Mouse (Mus musculus): ENCODE data around the gene Fshr. TPM values are rescaled to one million over a fixed set of nuclear protein-coding genes. Genes with fewer than 3 reads are reported as not detected.

Fshr gene
- total and polyA plus RNA-seq, 3 experiments = not detected

DNA sequence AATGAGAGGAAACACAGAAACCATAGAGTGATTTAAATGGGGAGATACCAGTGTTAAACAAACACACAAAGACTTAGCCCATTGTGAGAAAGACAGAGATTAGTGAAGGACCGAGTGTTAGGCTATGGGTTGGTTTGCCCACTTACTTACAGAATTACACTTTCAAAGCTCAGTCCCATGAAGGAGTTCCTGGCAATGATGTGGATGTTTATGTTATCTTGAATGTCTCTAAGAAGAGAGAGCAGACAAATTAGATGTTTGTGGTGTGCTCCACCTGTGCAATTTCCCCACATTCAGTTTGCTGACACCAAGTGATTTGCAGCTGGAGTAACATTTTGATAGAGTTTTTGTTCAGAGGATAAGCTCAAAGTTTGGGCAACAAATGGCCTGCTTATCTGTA is 191.4 kb downstream of the Fshr start:
- H3K79me2 ChIP-seq (ENCODE audit: control insufficient read depth, insufficient read depth, low read length, poor library complexity) = no peaks in the 10 kb centered on the region
- TF ChIP-seq MYC (IDR thresholded peaks at IDR 0.05; ENCODE audit: low read depth, low read length) (no peak), ELF1 (IDR thresholded peaks at IDR 0.05; ENCODE audit: low read depth, low read length) (no peak), CHD1 (IDR thresholded peaks at IDR 0.05; ENCODE audit: low read depth, low read length) (no peak), ZMIZ1 (IDR thresholded peaks at IDR 0.05; ENCODE audit: low read depth, low read length) (no peak)
- DNase-seq (ENCODE audit: low read depth, low spot score) = no peak
- no peaks in the 10 kb centered on the region for H3K4me1 ChIP-seq (ENCODE audit: control insufficient read depth in 1 of 2, insufficient read depth in 2 of 2, low read length in 2 of 2)
- H3K27me3 ChIP-seq (ENCODE audit: control insufficient read depth in 1 of 2, insufficient read depth in 2 of 2, low read length in 2 of 2) = no peaks in the 10 kb centered on the region
- H3K9me3 ChIP-seq (replicated peaks; ENCODE audit: insufficient read depth, low read length) = no peaks in the 10 kb centered on the region
- H3K36me3 ChIP-seq (ENCODE audit: control insufficient read depth in 1 of 2, insufficient read depth in 2 of 2, low read length in 2 of 2) = no peaks in the 10 kb centered on the region
- H3K9ac ChIP-seq (ENCODE audit: control insufficient read depth, low read depth, low read length, poor library complexity, severe bottlenecking) = no peak overlapping the region
- H3K4me3 ChIP-seq (ENCODE audit: control insufficient read depth in 1 of 2, insufficient read depth in 1 of 2, low read depth in 2 of 2, low read length in 2 of 2) = no peak overlapping the region
- no peak overlapping the region for H3K27ac ChIP-seq (ENCODE audit: control insufficient read depth, low read depth, low read length)

DNA sequence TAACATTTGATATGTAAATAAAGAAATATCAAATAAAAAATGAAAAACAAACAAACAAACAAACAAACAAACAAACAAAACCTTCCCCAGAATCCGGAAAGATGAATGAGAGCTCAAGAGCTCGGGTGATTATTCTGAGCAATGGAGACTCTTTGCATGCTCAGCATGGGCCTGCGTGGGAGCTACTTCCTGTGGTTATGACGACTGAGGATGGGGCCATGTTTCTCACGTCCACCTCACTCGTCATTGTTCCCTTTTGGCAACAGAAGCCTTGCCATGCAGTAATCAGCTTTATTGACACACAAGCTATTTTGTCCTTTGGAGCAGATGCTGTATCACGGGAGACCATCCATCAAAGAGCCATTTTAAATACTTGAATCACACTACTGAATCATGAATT is 191.8 kb downstream of the Fshr start:
- no peaks in the 10 kb centered on the region for H3K4me1 ChIP-seq (ENCODE audit: control insufficient read depth in 1 of 2, insufficient read depth in 2 of 2, low read length in 2 of 2)
- H3K79me2 ChIP-seq (ENCODE audit: control insufficient read depth, insufficient read depth, low read length, poor library complexity) = no peaks in the 10 kb centered on the region
- no peaks in the 10 kb centered on the region for H3K27me3 ChIP-seq (ENCODE audit: control insufficient read depth in 1 of 2, insufficient read depth in 2 of 2, low read length in 2 of 2)
- H3K36me3 ChIP-seq (ENCODE audit: control insufficient read depth in 1 of 2, insufficient read depth in 2 of 2, low read length in 2 of 2) = no peaks in the 10 kb centered on the region
- H3K9ac ChIP-seq (ENCODE audit: control insufficient read depth, low read depth, low read length, poor library complexity, severe bottlenecking) = no peak overlapping the region
- DNase-seq (ENCODE audit: low read depth, low spot score) = no peak
- TF ChIP-seq USF1 (IDR thresholded peaks at IDR 0.05; ENCODE audit: low read depth, low read length) (no peak), HCFC1 (IDR thresholded peaks at IDR 0.05; ENCODE audit: low read depth, low read length) (no peak), JUND (IDR thresholded peaks at IDR 0.05; ENCODE audit: low read depth, low read length) (no peak), ELF1 (IDR thresholded peaks at IDR 0.05; ENCODE audit: low read depth, low read length) (no peak), RAD21 (IDR thresholded peaks at IDR 0.05; ENCODE audit: low read depth, low read length) (no peak), CTCF (IDR thresholded peaks at IDR 0.05 in 2 of 3, conservative IDR thresholded peaks at IDR 0.05 in 1 of 3; ENCODE audit: control insufficient read depth in 1 of 3, insufficient read depth in 1 of 3, low read depth in 2 of 3, low read length in 3 of 3, poor library complexity in 1 of 3, severe bottlenecking in 1 of 3) (no peak)
- no peak overlapping the region for H3K4me3 ChIP-seq (ENCODE audit: control insufficient read depth in 1 of 2, insufficient read depth in 1 of 2, low read depth in 2 of 2, low read length in 2 of 2)
- H3K27ac ChIP-seq (ENCODE audit: control insufficient read depth, low read depth, low read length) = no peak overlapping the region
- H3K9me3 ChIP-seq (replicated peaks; ENCODE audit: insufficient read depth, low read length) = no peaks in the 10 kb centered on the region

DNA sequence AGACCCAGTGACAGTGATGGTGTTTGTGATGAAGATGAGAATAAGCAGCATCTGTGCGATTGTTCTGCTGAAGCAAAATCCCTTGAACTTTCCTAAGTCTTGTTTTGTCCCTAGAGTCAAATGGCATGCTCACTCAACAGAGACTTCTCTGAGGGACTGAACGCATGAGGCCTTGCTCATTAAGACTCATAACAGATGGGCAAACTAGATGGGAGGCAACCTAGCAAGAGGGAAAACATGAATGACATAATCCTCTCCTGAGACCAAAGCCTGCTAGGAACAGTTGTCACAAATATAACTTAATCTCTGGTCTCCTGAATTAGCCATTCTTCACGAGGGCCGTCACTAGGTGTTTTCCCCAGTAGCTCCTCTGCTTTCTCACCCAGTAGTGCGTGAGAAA is 194.5 kb downstream of the Fshr start:
- Histone ChIP-seq H3K4me1 (ENCODE audit: control insufficient read depth in 1 of 2, insufficient read depth in 2 of 2, low read length in 2 of 2) (no peaks in the 10 kb centered on the region), H3K79me2 (ENCODE audit: control insufficient read depth, insufficient read depth, low read length, poor library complexity) (no peaks in the 10 kb centered on the region), H3K27ac (ENCODE audit: control insufficient read depth, low read depth, low read length) (no peak overlapping the region), H3K36me3 (ENCODE audit: control insufficient read depth in 1 of 2, insufficient read depth in 2 of 2, low read length in 2 of 2) (no peaks in the 10 kb centered on the region), H3K4me3 (ENCODE audit: control insufficient read depth in 1 of 2, insufficient read depth in 1 of 2, low read depth in 2 of 2, low read length in 2 of 2) (no peak overlapping the region), H3K27me3 (ENCODE audit: control insufficient read depth in 1 of 2, insufficient read depth in 2 of 2, low read length in 2 of 2) (no peaks in the 10 kb centered on the region; a peak in 1 of 4 replicates), H3K9me3 (replicated peaks; ENCODE audit: insufficient read depth, low read length) (no peaks in the 10 kb centered on the region), H3K9ac (ENCODE audit: control insufficient read depth, low read depth, low read length, poor library complexity, severe bottlenecking) (no peak overlapping the region)
- no peak for DNase-seq (ENCODE audit: low read depth, low spot score)
- TF ChIP-seq ELF1 (IDR thresholded peaks at IDR 0.05; ENCODE audit: low read depth, low read length) (no peak), MAZ (IDR thresholded peaks at IDR 0.05; ENCODE audit: low read depth, low read length) (no peak), EP300 (IDR thresholded peaks at IDR 0.05; ENCODE audit: low read depth in 1 of 2, low read length in 2 of 2) (no peak), MAX (IDR thresholded peaks at IDR 0.05; ENCODE audit: low read length) (no peak), NRF1 (IDR thresholded peaks at IDR 0.05; ENCODE audit: insufficient read depth, low read depth, low read length, poor library complexity, severe bottlenecking) (no peak), CTCF (IDR thresholded peaks at IDR 0.05 in 2 of 3, conservative IDR thresholded peaks at IDR 0.05 in 1 of 3; ENCODE audit: control insufficient read depth in 1 of 3, insufficient read depth in 1 of 3, low read depth in 2 of 3, low read length in 3 of 3, poor library complexity in 1 of 3, severe bottlenecking in 1 of 3) (no peak), CHD1 (IDR thresholded peaks at IDR 0.05; ENCODE audit: low read depth, low read length) (no peak), ZMIZ1 (IDR thresholded peaks at IDR 0.05; ENCODE audit: low read depth, low read length) (no peak), SIN3A (IDR thresholded peaks at IDR 0.05; ENCODE audit: low read length) (no peak), GATA1 (IDR thresholded peaks at IDR 0.05; ENCODE audit: low read depth, low read length) (no peak), TAL1 (IDR thresholded peaks at IDR 0.05; ENCODE audit: low read length) (no peak), NELFE (IDR thresholded peaks at IDR 0.05; ENCODE audit: low read depth, low read length) (no peak), USF2 (IDR thresholded peaks at IDR 0.05; ENCODE audit: borderline replicate concordance in 1 of 2, insufficient read depth in 1 of 2, low read depth in 1 of 2, low read length in 2 of 2) (no peak), USF1 (IDR thresholded peaks at IDR 0.05; ENCODE audit: low read depth, low read length) (no peak), POLR2A (IDR thresholded peaks at IDR 0.05; ENCODE audit: control insufficient read depth in 1 of 2, insufficient read depth in 1 of 2, low read depth in 1 of 2, low read length in 2 of 2, poor library complexity in 1 of 2) (no peak), TBP (IDR thresholded peaks at IDR 0.05; ENCODE audit: low read depth, low read length) (no peak), ZKSCAN1 (IDR thresholded peaks at IDR 0.05; ENCODE audit: low read depth, low read length) (no peak), SMC3 (IDR thresholded peaks at IDR 0.05; ENCODE audit: low read depth, low read length) (no peak), MAFK (IDR thresholded peaks at IDR 0.05; ENCODE audit: borderline replicate concordance, low read depth, low read length) (no peak), HCFC1 (IDR thresholded peaks at IDR 0.05; ENCODE audit: low read depth, low read length) (no peak)

Data from MEL (cell line).